Mouse (Mus musculus): ENCODE results near the gene Gpc6. TPM values are rescaled to one million over a fixed set of nuclear protein-coding genes. Genes with fewer than 3 reads are reported as not detected.
"Not testable (repeated sequence)": the region's sequence is repeated elsewhere in the genome, so short reads cannot be mapped to it uniquely, and the experiment has no call there.

The Gpc6 gene
- polyA plus RNA-seq, 1 experiment: 4.7 TPM

GRCm38 (mm10) chr14:117407824-117408524 lies 482.9 kb downstream of the Gpc6 start:
- Histone ChIP-seq H3K4me3 (ENCODE audit: insufficient read depth, low read length) (no peak overlapping the region), H3K27ac (ENCODE audit: insufficient read depth, low read length) (no peak overlapping the region), H3K4me1 (ENCODE audit: control insufficient read depth, insufficient read depth, low read length) (peaks cover 3% of the 10 kb centered on the region; the same call in 1 of the 2 replicates)
- TF ChIP-seq CTCF (IDR thresholded peaks at IDR 0.05; ENCODE audit: extremely low read depth, insufficient read depth, low read length) (no peak), POLR2A (IDR thresholded peaks at IDR 0.05; ENCODE audit: extremely low read depth, insufficient read depth, low read length) (no peak)

GRCm38 (mm10) chr14:117408525-117408835 lies 483.4 kb downstream of the Gpc6 start:
- Histone ChIP-seq H3K27ac (ENCODE audit: insufficient read depth, low read length) (no peak overlapping the region), H3K4me3 (ENCODE audit: insufficient read depth, low read length) (no peak overlapping the region), H3K4me1 (ENCODE audit: control insufficient read depth, insufficient read depth, low read length) (peaks cover 3% of the 10 kb centered on the region; the same call in 1 of the 2 replicates)
- TF ChIP-seq POLR2A (IDR thresholded peaks at IDR 0.05; ENCODE audit: extremely low read depth, insufficient read depth, low read length): no peak
- no peak for TF ChIP-seq CTCF (IDR thresholded peaks at IDR 0.05; ENCODE audit: extremely low read depth, insufficient read depth, low read length)

- TF ChIP-seq POLR2A (IDR thresholded peaks at IDR 0.05; ENCODE audit: extremely low read depth, insufficient read depth, low read length) (no peak), CTCF (IDR thresholded peaks at IDR 0.05; ENCODE audit: extremely low read depth, insufficient read depth, low read length) (no peak)
Observed at GRCm38 (mm10) chr14:117409778-117410177, 484.7 kb downstream of the Gpc6 start.

GRCm38 (mm10) chr14:117410511-117410910 lies 485.4 kb downstream of the Gpc6 start:
- Histone ChIP-seq H3K4me1 (ENCODE audit: control insufficient read depth, insufficient read depth, low read length) (peaks cover 3% of the 10 kb centered on the region; the same call in 1 of the 2 replicates), H3K27ac (ENCODE audit: insufficient read depth, low read length) (no peak overlapping the region), H3K4me3 (ENCODE audit: insufficient read depth, low read length) (no peak overlapping the region)
- TF ChIP-seq CTCF (IDR thresholded peaks at IDR 0.05; ENCODE audit: extremely low read depth, insufficient read depth, low read length) (no peak), POLR2A (IDR thresholded peaks at IDR 0.05; ENCODE audit: extremely low read depth, insufficient read depth, low read length) (no peak)

More at GRCm38 (mm10) chr14:117409778-117410177, 484.7 kb downstream of the Gpc6 start:
- Histone ChIP-seq H3K4me3 (ENCODE audit: insufficient read depth, low read length) (no peak overlapping the region), H3K27ac (ENCODE audit: insufficient read depth, low read length) (no peak overlapping the region), H3K4me1 (ENCODE audit: control insufficient read depth, insufficient read depth, low read length) (peaks cover 3% of the 10 kb centered on the region; the same call in 1 of the 2 replicates)

GRCm38 (mm10) chr14:117415045-117415444 lies 489.9 kb downstream of the Gpc6 start:
- no peaks in the 10 kb centered on the region for H3K4me1 ChIP-seq (ENCODE audit: control insufficient read depth, insufficient read depth, low read length)
- no peak overlapping the region for H3K4me3 ChIP-seq (ENCODE audit: insufficient read depth, low read length)
- H3K27ac ChIP-seq (ENCODE audit: insufficient read depth, low read length): no peak overlapping the region
- no peak for TF ChIP-seq CTCF (IDR thresholded peaks at IDR 0.05; ENCODE audit: extremely low read depth, insufficient read depth, low read length)
- no peak for TF ChIP-seq POLR2A (IDR thresholded peaks at IDR 0.05; ENCODE audit: extremely low read depth, insufficient read depth, low read length)

- no peak overlapping the region for H3K4me3 ChIP-seq (ENCODE audit: insufficient read depth, low read length)
- H3K27ac ChIP-seq (ENCODE audit: insufficient read depth, low read length): no peak overlapping the region; the same call in 1 of the 2 replicates
- no peak for TF ChIP-seq POLR2A (IDR thresholded peaks at IDR 0.05; ENCODE audit: extremely low read depth, insufficient read depth, low read length)
- TF ChIP-seq CTCF (IDR thresholded peaks at IDR 0.05; ENCODE audit: extremely low read depth, insufficient read depth, low read length): no peak
- no peaks in the 10 kb centered on the region for H3K4me1 ChIP-seq (ENCODE audit: control insufficient read depth, insufficient read depth, low read length)
Observed at GRCm38 (mm10) chr14:117419561-117420218, 494.6 kb downstream of the Gpc6 start.

GRCm38 (mm10) chr14:117421170-117421569 lies 496.1 kb downstream of the Gpc6 start:
- no peaks in the 10 kb centered on the region for H3K4me1 ChIP-seq (ENCODE audit: control insufficient read depth, insufficient read depth, low read length)
- H3K27ac ChIP-seq (ENCODE audit: insufficient read depth, low read length): no peak overlapping the region
- no peak overlapping the region for H3K4me3 ChIP-seq (ENCODE audit: insufficient read depth, low read length)
- TF ChIP-seq CTCF (IDR thresholded peaks at IDR 0.05; ENCODE audit: extremely low read depth, insufficient read depth, low read length) (no peak), POLR2A (IDR thresholded peaks at IDR 0.05; ENCODE audit: extremely low read depth, insufficient read depth, low read length) (no peak)

GRCm38 (mm10) chr14:117426116-117426515 lies 501.0 kb downstream of the Gpc6 start:
- Histone ChIP-seq H3K4me1 (ENCODE audit: control insufficient read depth, insufficient read depth, low read length) (no peaks in the 10 kb centered on the region), H3K4me3 (ENCODE audit: insufficient read depth, low read length) (no peak overlapping the region), H3K27ac (ENCODE audit: insufficient read depth, low read length) (no peak overlapping the region)
- TF ChIP-seq POLR2A (IDR thresholded peaks at IDR 0.05; ENCODE audit: extremely low read depth, insufficient read depth, low read length): no peak
- no peak for TF ChIP-seq CTCF (IDR thresholded peaks at IDR 0.05; ENCODE audit: extremely low read depth, insufficient read depth, low read length)

GRCm38 (mm10) chr14:117427776-117428175 lies 502.7 kb downstream of the Gpc6 start:
- no peak overlapping the region for H3K27ac ChIP-seq (ENCODE audit: insufficient read depth, low read length)
- no peaks in the 10 kb centered on the region for H3K4me1 ChIP-seq (ENCODE audit: control insufficient read depth, insufficient read depth, low read length)
- TF ChIP-seq POLR2A (IDR thresholded peaks at IDR 0.05; ENCODE audit: extremely low read depth, insufficient read depth, low read length) (no peak), CTCF (IDR thresholded peaks at IDR 0.05; ENCODE audit: extremely low read depth, insufficient read depth, low read length) (no peak)
- H3K4me3 ChIP-seq (ENCODE audit: insufficient read depth, low read length): no peak overlapping the region

GRCm38 (mm10) chr14:117435739-117436138 lies 510.6 kb downstream of the Gpc6 start:
- TF ChIP-seq CTCF (IDR thresholded peaks at IDR 0.05; ENCODE audit: extremely low read depth, insufficient read depth, low read length) (no peak), POLR2A (IDR thresholded peaks at IDR 0.05; ENCODE audit: extremely low read depth, insufficient read depth, low read length) (no peak)
- Histone ChIP-seq H3K4me3 (ENCODE audit: insufficient read depth, low read length) (no peak overlapping the region), H3K4me1 (ENCODE audit: control insufficient read depth, insufficient read depth, low read length) (no peaks in the 10 kb centered on the region), H3K27ac (ENCODE audit: insufficient read depth, low read length) (no peak overlapping the region)

- H3K4me3 ChIP-seq (ENCODE audit: insufficient read depth, low read length); H3K4me1 ChIP-seq (ENCODE audit: control insufficient read depth, insufficient read depth, low read length); H3K27ac ChIP-seq (ENCODE audit: insufficient read depth, low read length): not testable (repeated sequence)
Observed at GRCm38 (mm10) chr14:117446675-117447231, 521.6 kb downstream of the Gpc6 start.

Measured in cortical plate, adult 2 months (tissue).